Mouse (Mus musculus) olfactory bulb, adult 2 months (tissue): ENCODE data around the gene Eif1ad.

Experiments used
- CTCF ChIP-seq: fragments of 200-500 bp; IDR thresholded peaks from 2 replicates; pipeline ENCODE4 v1.5.1; 2012; ENCODE audit warnings: low read depth, mild to moderate bottlenecking, low read length, moderate library complexity; ENCODE audit not compliant: insufficient read depth
- POLR2A ChIP-seq: fragments of 200-500 bp; IDR thresholded peaks from 2 replicates; pipeline ENCODE4 v1.6.1; 2012; ENCODE audit warnings: mild to moderate bottlenecking, low read depth, low read length, moderate library complexity; ENCODE audit not compliant: insufficient read depth

- no peak for TF ChIP-seq POLR2A
- no peak for TF ChIP-seq CTCF
These were observed 38.6 kb upstream of the Eif1ad start for GRCm38 (mm10) chr19:5327970-5328369.
